Mouse (Mus musculus): ENCODE measurements at regions not wholly inside any gene's neighbourhood (a gene's known extent, or its start where the extent isn't known, plus 50 kb on each side); places are given as distances from the start of the nearest gene placed in this dataset.

GRCm38 (mm10) chr7:129814149-129814860 lies 222.6 kb downstream of the Wdr11 start:
- DNase-seq (ENCODE audit: low spot score) = no peak

GRCm38 (mm10) chr7:129818833-129819232 lies 227.2 kb downstream of the Wdr11 start:
- no peak for DNase-seq (ENCODE audit: low spot score)

- no peak for DNase-seq (ENCODE audit: low spot score)
These were observed 228.0 kb downstream of the Wdr11 start for GRCm38 (mm10) chr7:129819651-129820050.

DNA sequence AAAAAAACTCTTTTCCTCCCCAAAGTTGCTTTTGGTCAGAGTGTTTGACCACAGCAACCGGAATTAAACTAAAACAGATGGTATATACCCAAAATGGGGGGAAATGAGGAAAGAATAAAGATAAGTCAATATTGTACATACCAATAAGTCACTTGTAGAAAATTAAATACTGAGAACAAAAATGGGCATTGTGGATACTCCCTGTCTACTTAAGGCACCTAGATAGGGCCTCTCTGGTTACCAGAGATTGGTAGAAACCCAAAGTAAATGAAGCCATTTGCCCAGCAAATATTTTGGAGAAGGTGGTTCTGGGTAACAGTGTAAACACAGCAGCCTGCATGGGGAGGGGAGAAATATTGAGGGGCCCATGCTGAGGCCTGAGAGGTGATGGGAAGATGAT lies 237.3 kb downstream of the Wdr11 start:
- DNase-seq (ENCODE audit: low spot score) = no peak

GRCm38 (mm10) chr7:129832830-129833229 lies 241.2 kb downstream of the Wdr11 start:
- peak; percentile 12 for DNase-seq (ENCODE audit: low spot score)

- no peak for DNase-seq (ENCODE audit: low spot score)
These were observed 250.8 kb downstream of the Wdr11 start for GRCm38 (mm10) chr7:129842303-129843122.

- peak; percentile 20 for DNase-seq (ENCODE audit: low spot score)
These were observed 255.5 kb downstream of the Wdr11 start for GRCm38 (mm10) chr7:129847136-129847535.

- DNase-seq (ENCODE audit: low spot score) = no peak
These were observed 261.9 kb downstream of the Wdr11 start for GRCm38 (mm10) chr7:129853596-129853995.

- no peak for DNase-seq (ENCODE audit: low spot score)
These were observed 263.3 kb downstream of the Wdr11 start for GRCm38 (mm10) chr7:129854942-129855341.

DNA sequence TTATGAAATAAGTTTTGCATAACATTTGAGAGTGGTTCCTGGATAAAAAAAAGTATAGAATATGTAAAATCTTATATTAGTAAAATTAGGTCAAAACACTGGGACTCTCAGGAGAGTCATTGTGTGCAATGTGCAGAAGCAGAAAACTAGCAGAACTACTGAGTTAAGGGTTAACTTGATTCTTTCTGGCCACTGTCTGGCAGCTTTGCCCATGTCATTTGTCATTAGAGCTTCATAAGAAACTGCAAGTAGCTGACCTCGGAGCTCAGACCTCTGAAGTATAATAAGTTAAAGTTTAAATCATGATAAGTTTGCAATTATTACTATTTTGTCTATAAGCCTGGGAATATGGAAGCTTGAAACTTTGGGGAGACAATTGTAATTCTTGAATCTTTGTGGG lies 271.3 kb downstream of the Wdr11 start:
- DNase-seq (ENCODE audit: low spot score) = no peak

DNA sequence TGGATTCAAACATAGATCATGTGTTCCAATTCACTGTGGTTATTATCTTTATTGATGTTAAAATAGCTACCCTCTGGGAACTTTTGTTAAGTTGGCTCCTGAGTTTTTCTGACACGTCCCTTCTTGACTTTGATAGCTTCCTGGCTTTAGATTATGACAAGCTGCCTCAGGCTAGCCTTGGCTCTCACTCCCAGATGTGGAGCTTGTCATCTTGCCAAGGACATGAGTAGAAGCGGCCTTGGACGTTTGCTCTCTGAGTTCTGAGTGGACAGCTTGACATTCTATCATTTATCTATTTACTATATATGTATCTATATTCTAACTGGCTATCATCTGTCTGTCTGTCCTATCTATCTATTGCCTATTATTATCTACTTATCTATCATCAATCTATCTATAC lies 273.9 kb downstream of the Wdr11 start:
- DNase-seq (ENCODE audit: low spot score) = no peak

GRCm38 (mm10) chr7:129872208-129872790 lies 280.6 kb downstream of the Wdr11 start:
- no peak for DNase-seq (ENCODE audit: low spot score)

GRCm38 (mm10) chr7:129876202-129876851 lies 284.7 kb downstream of the Wdr11 start:
- DNase-seq (ENCODE audit: low spot score) = no peak

DNA sequence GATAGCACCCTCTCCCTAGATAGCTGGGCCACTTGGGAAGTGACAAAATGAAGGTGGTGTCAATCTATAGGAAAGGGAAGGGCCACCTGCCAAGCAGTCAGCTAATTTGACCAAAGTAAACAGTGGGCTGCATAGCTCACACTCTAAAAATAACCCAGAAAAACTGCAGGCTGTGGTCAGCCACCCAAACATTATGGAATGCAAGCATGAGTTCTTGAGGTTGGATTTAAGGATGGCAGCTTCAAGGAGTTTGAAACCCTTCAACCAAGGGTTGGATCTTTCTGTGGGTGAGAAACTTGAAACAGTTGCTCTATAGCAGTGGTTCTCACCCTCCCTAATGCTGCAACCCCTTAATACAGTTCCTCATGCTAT lies 285.2 kb downstream of the Wdr11 start:
- DNase-seq (ENCODE audit: low spot score) = no peak

- DNase-seq (ENCODE audit: low spot score) = no peak
These were observed 304.6 kb downstream of the Wdr11 start for GRCm38 (mm10) chr7:129896291-129896690.

GRCm38 (mm10) chr7:129897511-129897910 lies 305.8 kb downstream of the Wdr11 start:
- DNase-seq (ENCODE audit: low spot score) = no peak

- no peak for DNase-seq (ENCODE audit: low spot score)
These were observed 310.6 kb downstream of the Wdr11 start for GRCm38 (mm10) chr7:129902256-129902655.

DNA sequence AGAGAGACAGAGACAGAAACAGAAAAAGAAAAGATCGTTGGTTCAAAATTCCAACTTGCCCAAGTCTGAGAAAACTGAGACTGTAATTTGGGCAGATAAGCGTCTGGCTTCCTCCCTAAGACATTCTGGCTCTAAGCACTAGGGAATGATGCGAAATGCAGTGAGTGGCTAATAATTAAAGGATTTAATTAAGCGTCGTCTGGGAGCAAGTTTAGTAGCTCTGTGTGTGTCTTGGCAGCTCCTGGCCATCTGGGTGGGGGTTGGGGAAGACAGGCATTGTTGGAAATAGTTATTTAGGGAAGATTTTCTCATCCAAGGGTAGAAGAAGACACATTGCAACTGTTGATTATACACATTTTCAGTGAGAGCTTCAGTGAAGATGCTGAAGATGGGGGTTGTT lies 311.5 kb downstream of the Wdr11 start:
- no peak for DNase-seq (ENCODE audit: low spot score)

GRCm38 (mm10) chr7:129906131-129906530 lies 314.5 kb downstream of the Wdr11 start:
- no peak for DNase-seq (ENCODE audit: low spot score)

DNA sequence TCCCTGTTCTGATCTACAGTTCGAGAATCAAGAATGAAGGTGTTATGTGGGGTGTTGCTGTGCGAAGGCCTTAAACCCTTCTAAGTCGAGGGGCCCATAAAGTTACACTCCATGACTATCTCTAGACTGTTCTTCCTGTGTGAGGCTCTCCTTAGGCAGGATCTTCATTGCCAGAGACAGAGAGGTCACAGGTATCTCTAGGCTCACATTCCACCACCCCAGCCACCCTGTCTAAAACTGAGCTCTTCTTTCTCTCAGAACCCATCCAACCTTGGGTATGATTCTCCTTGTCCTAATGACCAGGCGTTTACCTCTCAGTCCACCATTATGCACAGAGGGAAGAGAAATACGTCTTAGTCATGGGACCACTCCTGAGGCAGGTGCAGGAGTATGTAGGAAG lies 317.2 kb downstream of the Wdr11 start:
- no peak for DNase-seq (ENCODE audit: low spot score)

DNA sequence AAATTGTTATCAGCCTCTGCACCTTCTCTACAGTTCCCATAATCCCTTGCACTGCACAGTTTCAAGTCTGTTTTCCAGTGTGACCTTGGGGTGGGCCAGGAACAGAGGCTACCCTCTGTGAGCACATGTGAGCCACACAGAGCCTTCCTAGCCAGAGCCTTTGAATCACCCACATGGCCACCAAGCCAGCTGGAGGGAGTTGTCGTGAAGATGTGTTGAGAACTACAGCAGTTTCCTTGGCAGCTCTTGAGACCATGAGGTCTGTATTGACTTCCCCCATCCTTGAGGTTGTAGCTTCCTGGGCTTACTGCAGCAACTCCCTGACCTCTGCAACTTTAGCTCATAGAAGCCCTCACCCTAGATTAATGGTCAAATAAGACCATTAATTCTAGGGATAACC lies 318.1 kb downstream of the Wdr11 start:
- no peak for DNase-seq (ENCODE audit: low spot score)

DNA sequence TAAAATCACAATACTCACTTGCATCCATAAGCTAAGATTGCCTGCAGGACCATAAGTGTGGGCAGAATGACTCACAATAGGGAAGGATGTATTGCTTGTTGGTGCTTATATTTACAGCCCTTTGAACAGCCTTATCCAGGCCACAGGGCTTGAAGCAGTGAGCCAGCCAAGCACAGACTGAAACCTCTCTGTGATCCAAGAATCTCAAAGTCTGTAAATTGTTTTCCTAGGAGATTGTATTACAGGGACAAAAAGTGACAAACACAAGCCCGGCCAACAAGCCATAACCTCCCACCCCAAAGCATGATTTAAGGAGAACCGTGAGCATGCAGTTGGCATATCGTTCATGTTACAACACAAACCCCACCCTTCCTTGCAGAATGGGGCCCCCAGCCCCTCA lies 319.2 kb downstream of the Wdr11 start:
- DNase-seq (ENCODE audit: low spot score) = no peak

GRCm38 (mm10) chr7:129914871-129915270 lies 323.2 kb downstream of the Wdr11 start:
- no peak for DNase-seq (ENCODE audit: low spot score)

All from testis, postnatal 14 days (tissue).